Comparison of ENCODE assay signal across 8 mouse cellular contexts in genomic region chr10:25488456-25488855, GRCm38 (mm10). TPM values are rescaled to one million over a fixed set of nuclear protein-coding genes. Genes with fewer than 3 reads are reported as not detected.
A peak's percentile ranks its signal among the peaks of the same experiment; 100 is the strongest.
DNase-seq lines count a peak whose midpoint lies in the region; ATAC-seq and TF ChIP-seq lines count a peak whose summit lies in the region.
"Had no signal": no experiment of that assay in that cellular context is flagged by ENCODE, and none has a peak within 500 bp of the region (broad histone marks: within the 10 kb centered on the region; RNA-seq: fewer than 3 reads in every experiment).

No protein-coding gene starts in this region.

- no peaks in the 10 kb centered on the region for H3K4me1 ChIP-seq in forebrain, embryonic 10.5 days
- no peaks in the 10 kb centered on the region for H3K4me1 ChIP-seq in hindbrain, embryonic 12.5 days

- H3K9ac ChIP-seq in hindbrain, embryonic 12.5 days: no peak overlapping the region

- TF ChIP-seq CTCF in Patski (IDR thresholded peaks at IDR 0.05): peak; percentile 86

- H3K27ac ChIP-seq in forebrain, embryonic 10.5 days: no peak overlapping the region
- no peak overlapping the region for H3K27ac ChIP-seq in hindbrain, embryonic 12.5 days

- H3K36me3 ChIP-seq in forebrain, embryonic 10.5 days (replicated peaks): no peaks in the 10 kb centered on the region
- no peaks in the 10 kb centered on the region for H3K36me3 ChIP-seq in hindbrain, embryonic 12.5 days

- CTCF ChIA-PET in Patski (lab: Charles Lee): interaction anchor here (0.6 to 2.6 kb wide), 10 partner anchors 10 to 270 kb away, joined by 3 to 11 read pairs (median 3); no protein-coding TSS in a partner anchor

- H3K9me3 ChIP-seq in forebrain, embryonic 10.5 days: no peaks in the 10 kb centered on the region
- no peaks in the 10 kb centered on the region for H3K9me3 ChIP-seq in hindbrain, embryonic 12.5 days (replicated peaks)

- no peak overlapping the region for H3K4me3 ChIP-seq in forebrain, embryonic 10.5 days
- H3K4me3 ChIP-seq in hindbrain, embryonic 12.5 days: no peak overlapping the region
- H3K4me3 ChIP-seq: myocyte had no signal

- ATAC-seq in Patski: peak; percentile 44
- 0 out of 2 replicates have a peak, but pooled peaks have one; percentile 60 for ATAC-seq in hindbrain, embryonic 12.5 days (ENCODE audit: low FRiP score)

- POLR2A ChIA-PET in Patski (lab: Charles Lee): interaction anchor here (1.0 kb wide), 1 partner anchor 219 kb away, joined by 4 read pairs; no protein-coding TSS in a partner anchor

- WGBS in forebrain, embryonic 10.5 days: 24% methylated on average over 1 of the region's 1 CpGs
- 14% methylated on average over 1 of the region's 1 CpGs for WGBS in hindbrain, embryonic 12.5 days

- no peak overlapping the region for H3K4me2 ChIP-seq in hindbrain, embryonic 12.5 days (replicated peaks)

- H3K27me3 ChIP-seq in Patski: no peaks in the 10 kb centered on the region
- H3K27me3 ChIP-seq in forebrain, embryonic 10.5 days (ENCODE audit: poor library complexity, severe bottlenecking): no peaks in the 10 kb centered on the region
- H3K27me3 ChIP-seq in hindbrain, embryonic 12.5 days: no peaks in the 10 kb centered on the region

- peak; percentile 12 for DNase-seq in Patski (ENCODE audit: low read depth, low spot score)
- DNase-seq in brain, embryonic 18.5 days (ENCODE audit: low read depth, low spot score): peak; percentile 10
- peak; percentile 43 for DNase-seq in forebrain, embryonic 10.5 days (ENCODE audit: extremely low spot score, low spot score)
- peak; percentile 41 for DNase-seq in layer of hippocampus, adult 9-11 months
- peak; percentile 38 to 75 for DNase-seq in lung, postnatal 4 days
- peak; percentile 54 for DNase-seq in right cerebral cortex, postnatal 25 days

- in situ Hi-C loops in Patski (cut with MboI; ENCODE audit: low pct_unique_long_range_greater_than_20kb): loop anchor here (5.0 to 25.0 kb wide), 3 partner anchors 124 to 526 kb away; no protein-coding TSS in a partner anchor

RNA-seq across cellular contexts. Expression of gene Smlr1, which starts 47.6 kb away (rescaled TPM):
- polyA plus RNA-seq in Patski (2021): not detected
- not detected in 2 replicates for polyA plus RNA-seq in forebrain, embryonic 10.5 days (2016; fragmentation: Nextera tagmentation; extraction: Ambion mirVana)
- not detected in 2 replicates for polyA plus RNA-seq in hindbrain, embryonic 12.5 days (2016; fragmentation: Nextera tagmentation; extraction: Ambion mirVana)
